Comparison of ENCODE assay signal across 9 mouse cellular contexts in genomic region chr13:23312909-23313669, GRCm38 (mm10). TPM values are rescaled to one million over a fixed set of nuclear protein-coding genes. Genes with fewer than 3 reads are reported as not detected.
A peak's percentile ranks its signal among the peaks of the same experiment; 100 is the strongest.
DNase-seq lines count a peak whose midpoint lies in the region; ATAC-seq lines count a peak whose summit lies in the region.
"Had no signal": no experiment of that assay in that cellular context is flagged by ENCODE, and none has a peak within 500 bp of the region (broad histone marks: within the 10 kb centered on the region; RNA-seq: fewer than 3 reads in every experiment).

No protein-coding gene starts in this region.

- H3K4me3 ChIP-seq in forebrain, embryonic 13.5 days = peak overlapping the region; percentile 48
- H3K4me3 ChIP-seq in liver, embryonic 11.5 days (ENCODE audit: low read depth, low read length) = peak overlapping the region; percentile 54
- H3K4me3 ChIP-seq in stomach, embryonic 15.5 days (replicated peaks) = peak overlapping the region; percentile 30

- H3K27ac ChIP-seq in forebrain, embryonic 13.5 days = no peak overlapping the region
- no peak overlapping the region for H3K27ac ChIP-seq in liver, embryonic 11.5 days (ENCODE audit: low read depth, low read length)
- no peak overlapping the region for H3K27ac ChIP-seq in stomach, embryonic 15.5 days

- peak overlapping the region; percentile 82 for H3K4me2 ChIP-seq in forebrain, embryonic 13.5 days
- H3K4me2 ChIP-seq in liver, embryonic 11.5 days = peak overlapping the region; percentile 87
- peak overlapping the region; percentile 56 for H3K4me2 ChIP-seq in stomach, embryonic 15.5 days

- H3K9me3 ChIP-seq in forebrain, embryonic 13.5 days (replicated peaks) = no peaks in the 10 kb centered on the region
- no peaks in the 10 kb centered on the region for H3K9me3 ChIP-seq in liver, embryonic 11.5 days (ENCODE audit: control insufficient read depth, low read length)
- H3K9me3 ChIP-seq in stomach, embryonic 15.5 days = no peaks in the 10 kb centered on the region

- ATAC-seq in forebrain, embryonic 13.5 days = peak; percentile 77
- no peak for ATAC-seq in liver, embryonic 11.5 days (replicated peaks; ENCODE audit: low FRiP score)
- no peak for ATAC-seq in stomach, embryonic 15.5 days (ENCODE audit: insufficient read depth, low FRiP score, low read depth)
- ATAC-seq in monocyte, adult 5-6 weeks (replicated peaks; ENCODE audit: insufficient number of reproducible peaks, low FRiP score, low TSS enrichment, poor library complexity, severe bottlenecking) = no peak

- H3K4me1 ChIP-seq in forebrain, embryonic 13.5 days = peaks cover 16% of the 10 kb centered on the region
- H3K4me1 ChIP-seq in liver, embryonic 11.5 days (replicated peaks; ENCODE audit: control insufficient read depth, insufficient read depth, low read length) = peaks cover 7% of the 10 kb centered on the region
- peaks cover 11% of the 10 kb centered on the region; the same call in 1 of the 2 replicates for H3K4me1 ChIP-seq in stomach, embryonic 15.5 days

- under 1% methylated on average over 42 of the region's 42 CpGs for WGBS in forebrain, embryonic 13.5 days
- WGBS in liver, embryonic 11.5 days = under 1% methylated on average over 42 of the region's 42 CpGs
- WGBS in stomach, embryonic 15.5 days = 2% methylated on average over 42 of the region's 42 CpGs

- H3K9ac ChIP-seq in forebrain, embryonic 13.5 days = peak overlapping the region; percentile 43
- peak overlapping the region; percentile 25; the same call in 1 of the 2 replicates for H3K9ac ChIP-seq in liver, embryonic 11.5 days (ENCODE audit: low read depth, low read length)
- H3K9ac ChIP-seq in stomach, embryonic 15.5 days = no peak overlapping the region

- no peaks in the 10 kb centered on the region for H3K36me3 ChIP-seq in forebrain, embryonic 13.5 days (ENCODE audit: poor library complexity, severe bottlenecking)
- H3K36me3 ChIP-seq in liver, embryonic 11.5 days (ENCODE audit: control insufficient read depth, insufficient read depth, low read length) = no peaks in the 10 kb centered on the region
- no peaks in the 10 kb centered on the region for H3K36me3 ChIP-seq in stomach, embryonic 15.5 days

- H3K27me3 ChIP-seq in forebrain, embryonic 13.5 days = peaks cover 78% of the 10 kb centered on the region
- peaks cover 44% of the 10 kb centered on the region for H3K27me3 ChIP-seq in liver, embryonic 11.5 days (replicated peaks; ENCODE audit: control insufficient read depth, insufficient read depth, low read length)
- peaks cover 47% of the 10 kb centered on the region for H3K27me3 ChIP-seq in stomach, embryonic 15.5 days (replicated peaks)

- DNase-seq in right cerebral cortex, adult 2 months (ENCODE audit: low spot score in 2 of 2) = peak; percentile 14
- DNase-seq in right cerebral cortex, postnatal 4 days = no peak
- DNase-seq in liver, embryonic 11.5 days (ENCODE audit: low spot score) = no peak
- DNase-seq in ovary, postnatal 10 days (ENCODE audit: low spot score) = no peak
- DNase-seq in frontal cortex, postnatal 25 days (ENCODE audit: low spot score in 2 of 2) = no peak
- DNase-seq: lung, postnatal 10 days had no signal

RNA-seq across cellular contexts. Expression of gene Zfp322a, which starts 55.9 kb away (rescaled TPM):
- 61.4 and 61.8 TPM in 2 replicates for polyA plus RNA-seq in forebrain, embryonic 13.5 days (2015; fragmentation: Nextera tagmentation; extraction: Ambion mirVana)
- 36.4 and 37.0 TPM in 2 replicates for polyA plus RNA-seq in liver, embryonic 11.5 days (2014; fragmentation: Nextera tagmentation; extraction: Ambion mirVana)
- polyA plus RNA-seq in stomach, embryonic 15.5 days (2015; fragmentation: Nextera tagmentation; extraction: Ambion mirVana) = 40.9 and 42.0 TPM in 2 replicates
- 27.6 to 70.6 TPM (median 42.7 TPM) in 3 replicates for total RNA-seq in monocyte, adult 5-6 weeks (2017)

Comparison
In these comparisons a context has a peak if more than half of its experiments do, and no peak if none do; other contexts are left out.
1. DNase-seq: peak in right cerebral cortex, adult 2 months (2 of 2); none in right cerebral cortex, postnatal 4 days (single experiment), liver, embryonic 11.5 days (single experiment), ovary, postnatal 10 days (single experiment) and frontal cortex, postnatal 25 days (0 of 2).
2. Peak in every context shown above with its lines, with median percentiles within 50 percentile points of each other: H3K4me2 ChIP-seq and H3K4me3 ChIP-seq.